Mouse (Mus musculus) ES-E14 (cell line): ENCODE measurements around the gene 1700025G04Rik. TPM values are rescaled to one million over a fixed set of nuclear protein-coding genes. Genes with fewer than 3 reads are reported as not detected.

Source experiments
- DNase-seq: peaks from one replicate; pipeline ENCODE4 v3.0.0-alpha.2; 2013; ENCODE audit warnings: low read depth, low spot score
- H3K27ac ChIP-seq: 2 replicates; pipeline ENCODE4 v1.5.1; 2012; ENCODE audit warnings: low read depth, mild to moderate bottlenecking, low read length, moderate library complexity, mixed read lengths; ENCODE audit not compliant: poor library complexity, insufficient read depth, severe bottlenecking
- H3K36me3 ChIP-seq: 2 replicates; pipeline ENCODE4 v1.6.1; 2012; ENCODE audit warnings: mild to moderate bottlenecking, low read length, moderate library complexity, mixed read lengths; ENCODE audit not compliant: control insufficient read depth, poor library complexity, insufficient read depth, severe bottlenecking
- H3K4me1 ChIP-seq, 2 experiments: fragments of 150-350 bp in 1 of 2; sonication (generic) in 1 of 2; 2 replicates each; pipeline ENCODE4 v1.6.1; 2012; ENCODE audit warnings: low read length in 2 of 2, mild to moderate bottlenecking in 1 of 2, mixed read lengths in 1 of 2; ENCODE audit not compliant: control insufficient read depth in 2 of 2, insufficient read depth in 2 of 2, poor library complexity in 1 of 2
- H3K4me3 ChIP-seq, 2 experiments: fragments of 150-350 bp in 1 of 2; sonication (generic) in 1 of 2; 2 replicates each; pipeline ENCODE4 v1.5.1; 2012; ENCODE audit warnings: low read length in 2 of 2, low read depth in 1 of 2, mild to moderate bottlenecking in 1 of 2, mixed read lengths in 1 of 2; ENCODE audit not compliant: insufficient read depth in 1 of 2, poor library complexity in 1 of 2, severe bottlenecking in 1 of 2
- H3K9ac ChIP-seq: 2 replicates; pipeline ENCODE4 v1.6.1; 2012; ENCODE audit warnings: low read depth, mild to moderate bottlenecking, low read length, mixed read lengths; ENCODE audit not compliant: poor library complexity, insufficient read depth, severe bottlenecking
- H3K9me3 ChIP-seq: fragments of 150-350 bp; sonication (generic); 2 replicates; pipeline ENCODE4 v1.6.1; 2012; ENCODE audit warnings: low read depth, mild to moderate bottlenecking, low read length; ENCODE audit not compliant: control insufficient read depth, insufficient read depth
- CHD2 ChIP-seq: IDR thresholded peaks from 2 replicates; pipeline ENCODE4 v1.6.1; 2014; ENCODE audit warnings: mild to moderate bottlenecking, low read depth, low read length, inconsistent platforms
- HCFC1 ChIP-seq: IDR thresholded peaks from 2 replicates; pipeline ENCODE4 v1.6.1; 2012; ENCODE audit warnings: low read length, inconsistent platforms, borderline replicate concordance; ENCODE audit not compliant: insufficient read depth
- MAFK ChIP-seq: IDR thresholded peaks from 2 replicates; pipeline ENCODE4 v1.6.1; 2014; ENCODE audit warnings: mild to moderate bottlenecking, low read depth, low read length, inconsistent platforms; ENCODE audit not compliant: insufficient read depth
- ZC3H11A ChIP-seq: IDR thresholded peaks from 2 replicates; pipeline ENCODE4 v1.6.1; 2012; ENCODE audit warnings: low read depth, mild to moderate bottlenecking, inconsistent platforms, low read length, borderline replicate concordance
- ZNF384 ChIP-seq: IDR thresholded peaks from 2 replicates; pipeline ENCODE4 v1.6.1; 2012; ENCODE audit warnings: low read depth, low read length, inconsistent platforms
- in situ Hi-C, 2 experiments: fragments of 600-800 bp; cut with MboI; formaldehyde crosslinking; loops; one replicate each; pipeline ENCODE4 v1.15.1; 2025; ENCODE audit warnings: low sequenced_read_pairs in 2 of 2, inconsistent platforms in 1 of 2; ENCODE audit not compliant: unreplicated experiment in 2 of 2
- total RNA-seq: library from RNA; depleted of rRNA; stranded (reverse); fragments of 300-350 nt; gene quantifications from 2 replicates; pipeline ENCODE4 v1.2.3, GENCODE M21; 2012

1700025G04Rik gene
- total RNA-seq, 1 experiment, result 2.1 TPM

DNA sequence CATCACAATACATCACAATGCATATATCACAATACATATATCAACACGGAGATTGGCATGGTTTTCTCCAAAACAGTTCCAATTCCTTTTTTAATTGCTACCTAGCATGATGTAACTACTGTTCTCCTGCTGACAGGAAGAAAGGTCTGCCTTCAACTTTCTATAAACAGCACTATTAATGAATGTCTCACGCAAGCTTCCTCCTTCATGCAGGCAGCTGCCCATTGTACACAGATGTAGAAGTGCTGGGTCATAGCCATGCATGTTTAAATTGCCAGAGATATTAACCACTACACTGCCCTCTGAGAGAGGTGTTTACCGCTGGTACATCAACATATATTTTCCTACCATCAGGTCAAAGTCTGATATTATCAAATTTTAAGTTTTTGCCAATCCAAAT is 113.1 kb downstream of the 1700025G04Rik start:
- in situ Hi-C loops, result no loop called here
- DNase-seq, result no peak
- Histone ChIP-seq H3K9me3 (no peaks in the 10 kb centered on the region), H3K4me3 (no peak overlapping the region), H3K4me1 (peaks cover 2 to 10% of the 10 kb centered on the region in 2 experiments; a peak in 2 of 4 replicates), H3K36me3 (no peaks in the 10 kb centered on the region), H3K27ac (no peak overlapping the region), H3K9ac (no peak overlapping the region)
- no peak for TF ChIP-seq HCFC1
- no peak for TF ChIP-seq ZC3H11A
- no peak for TF ChIP-seq CHD2
- TF ChIP-seq ZNF384, result no peak
- no peak for TF ChIP-seq MAFK

DNA sequence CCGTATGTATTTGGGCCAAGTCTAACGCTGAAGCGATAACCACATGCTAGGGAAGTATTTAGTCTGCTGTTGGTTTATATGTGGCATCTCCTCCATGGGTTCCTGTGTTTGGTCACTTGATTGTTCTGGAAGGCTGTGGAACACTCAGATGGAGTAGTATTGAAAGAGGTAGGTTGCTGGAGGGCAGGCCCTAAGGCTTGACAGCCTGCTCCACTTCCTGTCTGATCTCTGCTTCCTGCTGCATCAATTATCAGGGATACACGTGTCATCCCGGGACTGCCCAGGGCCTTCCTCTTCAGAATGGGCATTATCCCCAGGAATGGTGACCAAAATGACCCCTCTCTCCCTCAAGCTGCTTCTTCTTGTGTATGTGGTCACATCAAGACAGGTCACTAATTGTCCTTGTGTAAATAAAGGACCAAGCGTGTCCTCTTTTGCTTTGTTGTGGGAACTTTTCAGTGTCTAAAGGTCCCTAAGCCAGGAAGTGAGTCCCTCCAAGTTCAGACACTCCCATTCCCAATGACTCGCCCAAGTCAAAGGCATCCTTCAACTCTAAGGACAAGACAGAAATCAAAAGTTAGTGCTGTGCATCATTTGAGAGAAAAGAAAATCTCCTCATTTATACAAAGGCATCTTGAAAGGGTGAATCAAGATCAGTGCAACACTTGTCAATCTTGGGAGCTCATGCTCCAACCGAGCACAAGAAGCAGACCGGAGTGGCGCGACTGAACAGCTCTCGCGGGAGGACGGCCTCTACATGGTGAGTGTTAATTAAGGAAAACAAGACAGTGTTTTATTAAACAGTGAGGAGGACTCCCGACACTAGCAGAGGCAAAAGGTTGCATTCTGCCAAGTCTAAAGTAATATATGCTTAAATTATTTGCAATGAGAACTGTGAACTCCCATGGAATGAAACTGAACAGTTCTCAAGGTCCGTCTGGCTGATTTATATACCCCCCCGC is 114.2 kb downstream of the 1700025G04Rik start:
- no peak for DNase-seq
- Histone ChIP-seq H3K9me3 (no peaks in the 10 kb centered on the region), H3K4me1 (peaks cover 2 to 10% of the 10 kb centered on the region in 2 experiments; a peak in 2 of 4 replicates), H3K27ac (no peak overlapping the region), H3K36me3 (no peaks in the 10 kb centered on the region), H3K9ac (no peak overlapping the region), H3K4me3 (no peak overlapping the region)
- in situ Hi-C loops, result no loop called here
- TF ChIP-seq ZNF384, result no peak

DNA sequence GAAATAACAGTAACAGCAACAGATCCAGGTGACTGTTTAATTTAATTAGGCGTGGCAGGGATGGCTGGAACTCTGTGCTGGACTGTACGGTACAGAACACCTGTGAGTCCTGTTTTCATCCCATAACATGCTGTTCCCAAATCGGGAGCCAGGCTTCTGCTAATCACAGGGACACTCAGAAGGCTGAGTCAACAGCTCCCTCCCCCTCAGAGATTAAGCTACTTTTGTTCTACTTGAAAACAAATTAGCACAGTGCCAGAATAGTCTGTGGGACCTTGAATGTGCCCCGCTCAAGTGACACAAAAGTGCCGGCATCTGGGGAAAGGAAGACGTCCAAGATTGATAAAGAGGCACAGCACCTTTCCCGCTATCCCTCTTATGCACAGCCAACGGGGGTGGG is 115.0 kb downstream of the 1700025G04Rik start:
- Histone ChIP-seq H3K4me1 (peaks cover 2 to 10% of the 10 kb centered on the region in 2 experiments; a peak in 2 of 4 replicates), H3K9me3 (no peaks in the 10 kb centered on the region), H3K27ac (no peak overlapping the region), H3K36me3 (no peaks in the 10 kb centered on the region), H3K4me3 (no peak overlapping the region), H3K9ac (no peak overlapping the region)
- TF ChIP-seq HCFC1 (no peak), MAFK (no peak), ZNF384 (no peak), CHD2 (no peak), ZC3H11A (no peak)
- DNase-seq, result no peak
- in situ Hi-C loops, result no loop called here

DNA sequence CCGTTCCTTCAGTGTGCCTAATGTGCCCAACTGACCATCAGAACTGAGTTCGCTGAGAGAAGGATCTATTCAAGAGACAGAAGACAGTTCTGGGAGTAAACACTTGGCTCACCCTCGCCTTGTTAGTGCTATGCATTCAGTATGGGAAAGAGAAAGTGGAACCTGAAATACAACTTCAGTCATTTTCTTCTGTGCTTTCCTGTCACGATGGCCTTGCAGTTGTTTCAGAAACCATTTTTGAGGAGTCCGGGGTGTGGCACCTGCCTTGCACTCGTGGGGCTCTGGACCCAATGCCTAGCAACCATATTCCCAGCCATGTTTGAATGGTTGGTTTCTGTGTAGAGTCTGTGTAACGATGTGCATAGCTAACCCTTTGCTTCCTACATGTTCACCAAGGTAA is 115.5 kb downstream of the 1700025G04Rik start:
- Histone ChIP-seq H3K4me3 (no peak overlapping the region), H3K4me1 (peaks cover 2 to 10% of the 10 kb centered on the region in 2 experiments; a peak in 2 of 4 replicates), H3K27ac (no peak overlapping the region), H3K36me3 (no peaks in the 10 kb centered on the region), H3K9me3 (no peaks in the 10 kb centered on the region), H3K9ac (no peak overlapping the region)
- in situ Hi-C loops, result no loop called here
- no peak for DNase-seq
- no peak for TF ChIP-seq MAFK
